Mouse (Mus musculus): ENCODE measurements around the gene Zdhhc19.

- TF ChIP-seq POLR2A (IDR thresholded peaks at IDR 0.05; ENCODE audit: extremely low read depth, insufficient read depth, low read length) (no peak), CTCF (IDR thresholded peaks at IDR 0.05; ENCODE audit: low read depth, low read length) (no peak)
These were observed 41.4 kb upstream of the Zdhhc19 start for GRCm38 (mm10) chr16:32454646-32455045.

Measured in liver, adult 2 months (tissue).